Mouse (Mus musculus) ovary, postnatal 10 days (tissue): ENCODE measurements around the gene Zan.
A peak's percentile ranks its signal among the peaks of the same experiment; 100 is the strongest.

Source experiments
- DNase-seq: peaks from one replicate; pipeline ENCODE4 v3.0.0; 2022; ENCODE audit warnings: low spot score

Gene Zan

GRCm38 (mm10) chr5:137351394-137351793, 125.5 kb downstream of the Zan start:
- no peak for DNase-seq

DNA sequence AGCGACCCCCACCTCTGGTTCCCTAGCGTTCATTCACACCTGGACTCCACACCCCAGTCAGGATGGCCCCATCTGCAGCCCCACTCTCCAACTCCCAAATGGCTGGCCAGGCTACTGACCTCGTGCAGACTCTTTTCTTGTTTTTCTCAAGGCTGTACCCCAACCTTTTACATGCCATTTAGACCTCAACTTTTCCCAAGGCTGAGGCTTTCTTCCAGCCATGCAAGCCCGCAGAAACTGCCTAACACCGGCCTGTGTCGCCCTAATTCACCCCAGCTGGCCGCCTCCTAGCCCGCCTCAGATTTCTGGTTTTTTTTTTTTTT, 125.8 kb downstream of the Zan start:
- no peak for DNase-seq

- no peak for DNase-seq
Measured at GRCm38 (mm10) chr5:137350205-137351057, 126.4 kb downstream of the Zan start.

DNA sequence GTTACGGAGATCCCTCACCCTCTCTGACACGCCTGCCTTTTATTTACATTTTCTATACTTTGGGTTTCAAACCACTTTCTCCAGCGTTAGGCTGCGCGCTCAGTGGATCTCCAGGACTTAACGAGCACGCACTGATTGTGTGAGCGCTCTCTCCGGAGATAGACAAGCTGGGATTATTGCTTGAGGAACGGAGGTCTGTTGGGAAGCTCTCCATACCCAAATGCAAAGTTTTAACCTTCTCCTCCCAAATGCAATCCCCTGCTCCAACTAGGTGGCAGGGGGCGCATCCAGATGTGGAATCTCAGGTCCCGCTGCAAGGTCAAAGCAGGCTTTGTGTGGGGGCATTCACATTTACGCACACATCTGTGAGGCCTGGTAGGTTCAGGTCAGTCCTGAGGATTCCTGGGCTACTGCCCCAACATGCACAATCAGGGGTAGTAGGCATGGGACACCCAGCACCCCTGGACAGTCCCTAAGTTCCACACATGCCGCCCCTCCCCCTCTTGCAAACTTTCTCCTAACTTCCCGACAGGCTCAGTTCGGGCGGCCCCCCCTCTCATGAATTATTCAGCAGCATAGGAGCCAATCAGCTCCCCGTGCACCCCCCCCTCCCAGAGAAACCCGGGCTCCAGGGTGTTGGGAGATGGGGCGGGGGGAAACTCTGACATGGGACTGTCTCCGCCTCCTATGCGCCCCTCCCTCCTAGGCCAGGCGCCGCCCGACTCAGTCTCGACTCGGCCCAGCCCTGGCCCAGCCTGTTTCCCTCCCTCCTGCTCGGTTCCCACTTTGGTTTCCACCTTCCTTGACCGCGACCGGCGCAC, 127.3 kb downstream of the Zan start, which contains the start of gene Ephb4:
Ephb4 (plus strand) TSS at position 726 of the 821 bp plus-strand sequence.
- peak; percentile 82 for DNase-seq

DNA sequence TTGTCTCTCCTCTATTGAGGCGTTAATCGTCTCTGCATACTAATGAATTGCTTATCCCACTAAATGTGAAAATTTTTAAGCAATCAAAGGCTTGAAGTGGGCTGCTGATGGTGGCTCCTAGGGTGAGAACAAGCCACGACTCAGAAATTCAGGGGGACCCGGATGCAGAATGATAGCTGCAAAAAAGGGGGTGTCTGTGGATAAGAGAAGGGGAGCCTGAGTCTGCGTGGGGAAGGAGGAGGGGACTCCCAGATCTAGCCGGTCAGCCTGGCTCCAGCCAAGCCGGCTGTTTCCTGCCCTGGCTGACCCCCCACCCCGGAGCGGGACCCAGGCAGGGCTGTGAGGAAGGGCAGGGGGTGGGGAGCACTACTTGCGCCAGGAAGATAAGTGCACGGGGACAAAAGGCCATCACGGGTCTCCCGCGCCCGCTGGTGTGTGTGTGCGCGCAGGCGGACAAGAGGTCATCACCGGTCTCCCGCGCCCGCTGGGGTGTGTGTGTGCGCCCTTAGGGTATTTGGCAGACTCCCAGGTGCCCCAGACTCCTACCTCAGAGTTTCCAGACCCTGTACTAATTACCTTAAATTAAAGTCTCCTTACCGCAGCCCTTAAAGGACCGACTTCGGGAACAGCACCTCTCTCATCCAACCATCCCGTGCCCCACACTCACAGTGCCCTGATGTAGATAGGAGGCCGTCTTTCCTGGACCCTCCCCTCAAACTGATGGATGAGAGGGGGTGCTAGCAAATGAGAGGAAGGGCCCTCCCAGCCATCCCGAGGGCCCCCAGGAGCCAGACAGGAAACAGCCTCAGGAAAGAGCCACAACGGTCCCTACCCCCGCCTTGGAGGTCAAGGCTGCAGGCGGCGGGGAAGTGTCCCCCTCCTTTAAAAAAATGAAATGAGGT, 128.1 kb downstream of the Zan start:
- DNase-seq = no peak

- DNase-seq = no peak
Measured at GRCm38 (mm10) chr5:137347856-137348255, 129.0 kb downstream of the Zan start.

DNA sequence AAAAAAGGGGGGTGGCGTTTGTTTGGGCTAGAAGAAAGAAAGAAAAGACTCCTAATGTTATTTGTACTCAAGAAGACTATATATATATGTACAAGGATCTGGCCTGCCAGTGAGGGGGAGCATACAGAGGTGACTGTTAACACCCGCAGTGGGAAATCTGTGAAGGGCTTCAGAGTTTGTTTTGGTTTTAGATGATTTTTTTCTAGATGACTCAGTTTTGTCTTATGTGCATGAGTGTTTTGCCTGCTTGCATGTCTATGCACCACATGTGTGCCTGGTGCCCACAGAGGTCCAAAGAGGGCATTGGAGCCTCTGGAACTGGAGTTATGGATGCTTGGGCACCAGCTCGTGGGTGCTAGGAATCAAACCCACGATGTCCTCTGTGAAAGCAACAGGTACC, 129.9 kb downstream of the Zan start:
- DNase-seq = no peak

- DNase-seq = no peak
Measured at GRCm38 (mm10) chr5:137346388-137346787, 130.5 kb downstream of the Zan start.

DNA sequence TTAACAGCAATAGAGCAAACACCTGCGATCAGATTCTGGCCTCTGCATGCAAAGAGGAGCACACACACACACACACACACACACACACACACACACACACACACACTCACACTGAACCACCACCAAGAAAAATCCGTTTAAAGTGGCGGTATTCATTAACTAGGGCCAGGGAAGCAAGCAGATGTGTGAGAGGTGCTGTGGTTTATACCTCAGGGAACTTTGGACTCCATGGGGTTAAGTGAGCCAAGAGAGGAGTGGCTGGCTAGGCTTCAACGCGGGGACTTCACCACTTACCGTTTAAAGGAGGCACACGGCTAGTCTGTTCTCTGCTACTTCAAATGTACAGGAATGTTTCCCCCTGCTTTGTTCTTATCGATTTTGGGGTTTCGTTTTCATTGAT, 131.0 kb downstream of the Zan start:
- DNase-seq = no peak

DNA sequence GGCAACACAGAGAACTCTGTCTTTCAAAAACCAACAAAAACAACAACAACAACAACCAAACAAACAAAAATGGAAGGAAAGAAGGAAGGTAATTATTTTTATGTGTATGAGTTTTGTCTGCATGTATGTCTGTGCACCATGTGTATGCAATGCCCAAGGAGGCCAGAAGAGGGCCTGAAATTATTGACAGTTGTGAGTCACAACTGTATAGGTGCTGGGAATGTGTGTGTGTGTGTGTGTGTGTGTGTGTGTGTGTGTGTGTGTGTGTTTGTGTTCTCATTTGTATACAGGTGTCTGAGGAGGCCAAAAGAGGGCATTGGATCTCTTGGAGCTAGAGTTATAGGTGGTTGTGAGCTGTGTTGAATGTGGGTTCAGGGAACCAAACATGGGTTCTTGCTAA, 133.0 kb downstream of the Zan start:
- no peak for DNase-seq

DNA sequence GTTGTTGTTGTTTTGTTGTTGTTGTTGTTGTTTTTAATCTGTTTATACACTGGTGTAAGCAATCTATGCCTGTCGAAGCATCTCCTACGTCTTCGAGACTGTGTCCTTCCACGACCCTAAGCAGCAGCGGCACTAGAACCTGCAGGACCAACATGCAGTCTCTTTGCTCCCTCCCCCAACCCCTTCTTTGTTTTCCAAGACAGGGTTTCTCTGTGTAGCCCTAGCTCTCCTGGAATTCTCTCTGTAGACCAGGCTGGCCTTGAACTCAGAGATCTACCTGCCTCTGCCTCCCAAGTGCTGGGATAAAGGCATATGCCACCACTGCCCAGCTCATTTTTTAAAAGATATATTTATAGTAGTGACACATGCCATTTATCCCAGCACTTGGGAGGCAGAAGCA, 133.5 kb downstream of the Zan start:
- DNase-seq = no peak

GRCm38 (mm10) chr5:137342407-137343012, 134.4 kb downstream of the Zan start:
- DNase-seq = no peak

DNA sequence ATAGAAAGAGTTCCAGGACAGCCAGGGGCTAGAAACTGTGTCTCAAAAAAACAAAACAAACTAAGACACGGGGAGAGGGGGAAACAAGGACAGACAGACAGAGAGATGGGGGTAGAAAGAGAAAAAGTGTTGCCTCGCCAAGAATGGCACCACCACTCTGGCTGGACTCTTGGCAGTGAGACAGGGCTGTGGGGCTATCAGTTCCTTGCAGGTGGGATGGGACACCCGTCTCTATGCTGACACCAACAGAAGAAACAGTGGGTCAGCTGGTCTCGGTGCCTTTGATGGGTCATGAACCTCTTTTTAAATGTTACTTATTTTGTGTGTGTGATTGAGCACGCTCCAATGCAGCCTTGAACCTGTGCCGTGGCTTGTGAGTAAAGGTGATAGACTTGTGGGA, 136.6 kb downstream of the Zan start:
- DNase-seq = no peak

DNA sequence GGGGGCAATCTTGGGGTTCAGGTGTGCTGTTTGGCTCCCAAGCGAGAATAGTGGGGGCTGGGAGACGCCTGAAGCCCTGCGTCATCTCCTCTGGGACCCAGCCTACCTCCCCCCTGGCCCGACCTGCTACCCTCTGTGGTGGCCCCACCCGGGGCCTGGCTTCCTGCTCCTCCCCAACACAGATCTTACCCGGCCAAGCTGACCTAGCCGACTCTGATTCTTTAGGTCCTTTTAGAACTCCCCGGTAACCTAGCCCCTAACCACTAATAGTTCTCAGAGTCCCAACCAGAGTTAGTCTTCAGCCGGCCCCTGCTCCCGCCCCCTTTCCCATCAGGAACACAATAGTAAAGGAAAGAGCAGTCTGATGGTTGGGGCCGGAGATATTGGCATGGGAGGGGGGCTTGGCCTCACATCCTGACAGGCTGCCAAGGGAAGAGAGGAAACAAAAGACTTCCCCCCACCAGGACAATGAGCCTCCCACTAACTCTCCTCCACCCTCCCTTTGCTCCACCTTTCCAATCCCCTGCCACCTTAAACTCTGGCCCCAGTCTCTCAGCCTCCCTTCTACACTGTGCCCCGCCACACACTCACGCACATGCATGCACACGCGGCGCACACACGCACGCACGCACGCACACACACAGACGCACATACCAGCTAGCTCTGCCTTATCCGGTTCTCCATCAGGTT, 137.4 kb downstream of the Zan start:
- DNase-seq = no peak

DNA sequence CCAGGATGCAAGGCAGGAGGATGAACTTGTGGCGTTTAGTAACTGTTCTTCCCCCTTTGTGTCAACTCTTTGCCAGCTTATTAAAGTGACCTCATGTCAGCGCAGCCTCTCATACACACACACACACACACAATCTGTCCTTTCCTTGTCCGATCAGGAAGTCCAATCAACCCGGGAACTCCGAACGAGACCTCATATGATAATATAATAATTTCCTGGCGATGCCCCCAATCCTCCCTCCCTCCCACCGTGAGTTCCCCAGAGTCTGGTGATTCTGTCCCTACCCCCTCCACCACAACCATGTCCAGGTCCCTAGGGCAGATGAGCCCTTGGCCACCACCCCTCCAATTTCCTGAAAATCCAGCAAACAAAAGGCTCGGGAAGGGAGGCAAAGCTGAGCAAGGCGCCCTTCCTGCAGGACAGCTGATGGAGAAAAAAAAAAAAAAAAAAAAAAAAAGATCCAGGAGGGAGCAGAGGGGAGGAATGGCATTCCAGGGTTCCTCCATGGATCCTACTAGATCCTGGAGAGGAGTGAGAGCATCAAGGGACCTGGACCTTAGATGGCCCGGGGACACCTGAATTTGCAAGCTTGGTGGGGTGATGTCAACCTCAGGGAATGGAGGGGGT, 138.1 kb downstream of the Zan start:
- DNase-seq = no peak

- DNase-seq = peak; percentile 34
Measured at GRCm38 (mm10) chr5:137338256-137338655, 138.6 kb downstream of the Zan start.

DNA sequence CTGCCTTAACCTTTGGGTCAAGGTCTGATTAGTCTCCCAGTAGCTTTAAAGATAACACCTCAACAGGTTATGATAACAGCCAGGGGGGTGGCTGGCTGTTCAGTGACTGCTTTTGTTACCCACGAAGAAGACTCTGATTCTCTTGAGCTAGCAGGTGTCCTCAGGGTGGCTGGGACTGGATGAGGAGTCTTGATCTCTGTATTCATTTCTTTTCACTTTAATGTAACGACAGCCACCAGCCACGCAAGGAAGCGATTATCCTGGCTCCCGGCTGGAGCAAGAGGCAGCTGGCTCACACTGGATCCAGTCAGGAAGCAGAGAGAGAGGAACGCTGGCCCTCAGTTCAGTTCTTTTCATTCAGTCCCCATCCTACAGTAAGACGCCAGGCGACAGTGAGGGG, 139.7 kb downstream of the Zan start:
- DNase-seq = no peak

DNA sequence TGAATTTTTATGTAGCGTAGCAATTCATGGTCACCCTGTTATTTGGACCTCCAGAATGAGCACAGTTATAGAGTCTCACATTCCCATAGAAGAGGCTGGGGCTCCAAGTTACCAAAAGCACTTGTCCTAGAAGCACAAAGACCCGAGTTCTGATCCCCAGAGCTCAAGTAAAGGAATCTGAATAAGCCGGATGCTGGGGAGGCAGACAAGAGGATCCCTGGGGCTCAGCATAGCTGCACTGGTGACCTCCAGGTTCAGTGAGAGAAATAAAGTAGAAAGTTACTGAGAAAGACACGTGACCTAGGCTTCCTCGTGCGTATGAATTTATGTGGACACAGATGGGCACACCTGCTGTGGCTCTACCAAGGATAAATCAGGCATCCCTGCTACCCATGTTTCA, 141.8 kb downstream of the Zan start:
- no peak for DNase-seq

DNA sequence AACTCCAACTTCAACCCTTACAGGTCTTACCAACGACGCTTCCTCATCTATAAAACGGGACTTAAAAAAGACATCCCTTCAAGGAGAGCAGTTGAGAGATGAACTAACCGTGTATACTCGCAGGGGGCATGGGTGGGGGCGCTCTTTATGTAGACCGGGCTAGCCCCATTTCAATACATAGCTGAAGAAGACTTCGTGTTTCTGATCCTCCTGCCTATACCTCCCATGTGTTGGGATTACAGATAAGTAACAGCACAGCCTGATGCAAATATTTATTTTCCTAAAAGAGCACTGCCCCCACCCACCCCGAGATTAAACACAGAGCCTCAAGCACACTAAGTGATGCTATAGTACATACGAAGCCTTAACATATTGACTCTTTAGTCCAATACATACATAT, 142.5 kb downstream of the Zan start:
- no peak for DNase-seq

- peak; percentile 81 for DNase-seq
Measured at GRCm38 (mm10) chr5:137333512-137334174, 143.2 kb downstream of the Zan start, which contains the start of gene Slc12a9. Slc12a9 (minus strand) TSS chr5:137333597.
